Mouse (Mus musculus) bone marrow macrophage, adult 2 months (primary cell): Measurements from ENCODE around the gene Phyh.
"Not testable (repeated sequence)": the region's sequence is repeated elsewhere in the genome, so short reads cannot be mapped to it uniquely, and the experiment has no call there.

Experiments used
- CTCF ChIP-seq: IDR thresholded peaks from 2 replicates; pipeline ENCODE4 v1.5.1; 2012; ENCODE audit warnings: low read depth, mild to moderate bottlenecking, low read length, moderate library complexity
- POLR2A ChIP-seq: IDR thresholded peaks from 2 replicates; pipeline ENCODE4 v1.6.1; 2012; ENCODE audit warnings: mild to moderate bottlenecking, low read depth, low read length, borderline replicate concordance

GRCm38 (mm10) chr2:4949691-4950090 lies 30.9 kb downstream of the Phyh start:
- not testable (repeated sequence) for TF ChIP-seq CTCF, POLR2A
